Mouse (Mus musculus) forebrain, embryonic 15.5 days (tissue): ENCODE measurements around the gene Prkcz. TPM values are rescaled to one million over a fixed set of nuclear protein-coding genes. Genes with fewer than 3 reads are reported as not detected.

Experiments
- ATAC-seq: fragments of 200-750 bp; cut with Nextera tagmentation; replicated peaks from 2 replicates; pipeline ENCODE4 v1.8.0; 2017; ENCODE audit warnings: mild to moderate bottlenecking, moderate TSS enrichment, moderate library complexity
- H3K27ac ChIP-seq: fragments of 300-500 bp; sonication (generic); replicated peaks from 2 replicates; pipeline ENCODE4 v1.5.1; 2015; ENCODE audit warnings: mild to moderate bottlenecking, inconsistent platforms
- H3K27me3 ChIP-seq: fragments of 300-500 bp; sonication (generic); 2 replicates; pipeline ENCODE4 v1.6.1; 2015; ENCODE audit warnings: inconsistent platforms
- H3K36me3 ChIP-seq: fragments of 300-500 bp; sonication (generic); 2 replicates; pipeline ENCODE4 v1.6.1; 2015; ENCODE audit warnings: mild to moderate bottlenecking, inconsistent platforms
- H3K4me1 ChIP-seq: fragments of 300-500 bp; sonication (generic); 2 replicates; pipeline ENCODE4 v1.6.1; 2015; ENCODE audit warnings: inconsistent platforms
- H3K4me2 ChIP-seq: fragments of 300-500 bp; sonication (generic); replicated peaks from 2 replicates; pipeline ENCODE4 v1.6.1; 2015; ENCODE audit warnings: mild to moderate bottlenecking, inconsistent platforms
- H3K4me3 ChIP-seq: fragments of 300-500 bp; sonication (generic); 2 replicates; pipeline ENCODE4 v1.5.1; 2015; ENCODE audit warnings: mild to moderate bottlenecking, inconsistent platforms
- H3K9ac ChIP-seq: fragments of 300-500 bp; sonication (generic); replicated peaks from 2 replicates; pipeline ENCODE4 v1.6.1; 2015; ENCODE audit warnings: mild to moderate bottlenecking, inconsistent platforms
- H3K9me3 ChIP-seq: fragments of 300-500 bp; sonication (generic); 2 replicates; pipeline ENCODE4 v1.6.1; 2016; ENCODE audit warnings: inconsistent platforms
- WGBS: fragments of 180-500 bp; shearing (Covaris S2); methylation state at CpG from one replicate; pipeline ENCODE4 v1.1.7; 2015; ENCODE audit warnings: mixed read lengths; 5-methylcytosine and 5-hydroxymethylcytosine counted together
- polyA plus RNA-seq: library from polyadenylated mRNA; unstranded; fragments of >200 nt; fragmentation: Nextera tagmentation; extraction: Ambion mirVana; gene quantifications from 2 replicates; pipeline ENCODE4 v1.2.1, GENCODE M21; 2015

Prkcz gene
- polyA plus RNA-seq, 1 experiment from 2014 or later = 69.1 TPM

DNA sequence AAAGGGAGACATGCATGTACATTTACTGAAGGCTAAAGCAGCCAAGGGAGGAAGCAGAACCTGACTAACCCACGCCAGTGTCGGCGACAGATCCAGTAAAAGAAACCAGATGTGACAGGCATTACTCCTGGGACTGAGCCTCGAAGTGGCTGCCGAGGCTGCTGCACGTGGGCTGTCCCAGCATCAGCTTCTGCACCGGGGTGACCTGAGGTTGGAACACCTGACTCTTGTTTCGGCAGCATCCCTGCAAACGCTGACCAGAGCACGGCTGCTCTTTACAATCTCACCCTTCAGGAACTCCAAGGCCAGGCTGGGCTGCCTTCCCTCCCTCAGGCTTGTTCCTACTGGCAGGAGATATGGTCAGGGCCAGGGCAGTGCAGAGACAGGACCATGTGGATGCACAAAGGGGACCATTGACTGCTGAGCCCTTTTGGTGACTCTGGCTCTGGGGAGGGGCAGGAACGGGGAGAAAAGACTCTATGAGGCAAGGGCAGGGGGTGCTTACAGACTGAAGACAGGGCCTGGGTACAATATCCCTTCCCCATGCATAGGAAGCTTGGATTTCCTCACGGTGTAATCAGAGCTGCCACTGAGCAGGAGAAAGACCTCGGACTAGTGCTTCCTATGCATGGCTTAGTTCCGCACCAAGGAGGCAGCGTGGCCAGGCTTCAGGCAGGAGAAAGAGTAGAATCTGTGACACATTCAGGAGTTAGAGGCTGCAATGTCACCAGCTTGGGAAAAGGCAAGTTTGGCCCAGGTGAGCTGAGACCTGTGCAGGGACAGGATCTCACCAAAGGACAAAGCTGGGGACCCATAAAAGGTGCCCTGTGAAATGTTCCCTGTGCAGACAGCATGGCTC, 76.4 kb downstream of the Prkcz start:
- no peaks in the 10 kb centered on the region for H3K27me3 ChIP-seq
- H3K9ac ChIP-seq = no peak overlapping the region
- ATAC-seq = no peak
- no peak overlapping the region for H3K4me3 ChIP-seq
- WGBS = 84% methylated on average over 15 of the region's 15 CpGs
- H3K9me3 ChIP-seq = no peaks in the 10 kb centered on the region
- peaks cover 27% of the 10 kb centered on the region for H3K4me1 ChIP-seq
- no peak overlapping the region for H3K27ac ChIP-seq
- H3K4me2 ChIP-seq = no peak overlapping the region
- no peaks in the 10 kb centered on the region for H3K36me3 ChIP-seq

GRCm38 (mm10) chr4:155283585-155283984, 77.6 kb downstream of the Prkcz start:
- Histone ChIP-seq H3K4me3 (no peak overlapping the region), H3K27me3 (no peaks in the 10 kb centered on the region), H3K4me1 (peaks cover 27% of the 10 kb centered on the region), H3K9me3 (no peaks in the 10 kb centered on the region), H3K9ac (no peak overlapping the region), H3K27ac (peak overlapping the region; percentile 70), H3K36me3 (no peaks in the 10 kb centered on the region), H3K4me2 (no peak overlapping the region)
- WGBS = 79% methylated on average over 9 of the region's 9 CpGs
- ATAC-seq = no peak

DNA sequence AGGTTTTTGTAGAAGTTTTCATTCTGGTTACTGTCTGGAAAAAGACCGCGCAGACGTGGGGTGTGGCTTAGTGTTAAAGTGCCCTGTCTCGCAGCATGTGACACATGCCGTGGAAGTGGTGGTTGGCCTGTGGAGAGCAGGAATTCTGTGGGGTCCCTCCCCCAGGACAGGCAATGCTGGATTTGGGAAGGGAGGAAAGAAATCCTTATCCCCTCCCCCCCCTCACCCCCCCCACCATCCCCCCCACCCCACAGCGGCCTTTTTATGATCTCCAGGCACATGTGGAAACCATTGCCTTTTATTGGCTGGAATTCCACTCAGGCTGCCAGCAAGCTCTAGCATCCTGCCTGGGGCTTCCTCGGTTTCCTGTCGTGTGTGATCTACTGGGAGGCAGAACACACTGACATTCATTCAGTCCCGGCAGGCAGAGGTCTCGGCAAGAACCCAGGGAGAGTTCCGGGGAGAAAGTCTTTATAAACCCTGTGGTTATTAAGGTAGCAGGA, 78.1 kb downstream of the Prkcz start:
- Histone ChIP-seq H3K4me1 (peaks cover 27% of the 10 kb centered on the region), H3K27ac (peak overlapping the region; percentile 70), H3K27me3 (no peaks in the 10 kb centered on the region), H3K36me3 (no peaks in the 10 kb centered on the region), H3K9me3 (no peaks in the 10 kb centered on the region), H3K9ac (no peak overlapping the region), H3K4me3 (no peak overlapping the region), H3K4me2 (no peak overlapping the region)
- no peak for ATAC-seq
- WGBS = 48% methylated on average over 11 of the region's 11 CpGs

DNA sequence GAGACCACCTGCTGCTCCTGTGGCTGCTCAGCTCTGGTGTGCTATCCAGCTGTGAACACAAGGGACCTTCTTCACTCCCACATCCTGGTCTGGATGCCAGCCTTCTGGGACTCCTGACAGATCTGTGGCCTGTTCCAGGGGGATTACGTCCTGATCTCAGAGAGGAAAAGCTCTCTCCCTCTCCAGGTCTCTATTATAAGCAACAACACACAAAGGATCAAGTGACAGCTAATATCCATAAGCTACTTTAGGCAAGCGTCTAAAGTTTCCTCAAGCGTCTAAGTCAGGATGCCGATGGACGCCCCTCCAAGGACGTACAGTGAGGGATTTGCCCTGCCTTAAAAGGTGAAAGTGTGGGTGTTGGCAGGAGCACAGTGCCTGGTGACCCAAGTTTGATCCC, 78.9 kb downstream of the Prkcz start:
- ATAC-seq = no peak
- WGBS = 63% methylated on average over 6 of the region's 6 CpGs
- H3K27ac ChIP-seq = no peak overlapping the region

GRCm38 (mm10) chr4:155281652-155282051, 79.5 kb downstream of the Prkcz start:
- Histone ChIP-seq H3K27me3 (no peaks in the 10 kb centered on the region), H3K36me3 (no peaks in the 10 kb centered on the region), H3K9me3 (no peaks in the 10 kb centered on the region), H3K27ac (no peak overlapping the region), H3K4me1 (peaks cover 27% of the 10 kb centered on the region), H3K4me2 (no peak overlapping the region), H3K4me3 (no peak overlapping the region), H3K9ac (no peak overlapping the region)
- WGBS = 94% methylated on average over 8 of the region's 8 CpGs
- no peak for ATAC-seq

More for the DNA sequence above, 78.9 kb downstream of the Prkcz start:
- Histone ChIP-seq H3K4me1 (peaks cover 27% of the 10 kb centered on the region), H3K4me3 (no peak overlapping the region), H3K27me3 (no peaks in the 10 kb centered on the region), H3K9me3 (no peaks in the 10 kb centered on the region), H3K4me2 (no peak overlapping the region), H3K9ac (no peak overlapping the region), H3K36me3 (no peaks in the 10 kb centered on the region)

GRCm38 (mm10) chr4:155281227-155281626, 79.9 kb downstream of the Prkcz start:
- no peaks in the 10 kb centered on the region for H3K27me3 ChIP-seq
- 92% methylated on average over 2 of the region's 2 CpGs for WGBS

GRCm38 (mm10) chr4:155280768-155281121, 80.4 kb downstream of the Prkcz start:
- no peak overlapping the region for H3K4me2 ChIP-seq
- WGBS = 88% methylated on average over 1 of the region's 1 CpGs
- no peaks in the 10 kb centered on the region for H3K9me3 ChIP-seq
- H3K27ac ChIP-seq = no peak overlapping the region
- H3K9ac ChIP-seq = no peak overlapping the region
- ATAC-seq = no peak
- H3K36me3 ChIP-seq = no peaks in the 10 kb centered on the region
- H3K27me3 ChIP-seq = no peaks in the 10 kb centered on the region
- H3K4me3 ChIP-seq = no peak overlapping the region
- H3K4me1 ChIP-seq = peaks cover 27% of the 10 kb centered on the region

More at GRCm38 (mm10) chr4:155281227-155281626, 79.9 kb downstream of the Prkcz start:
- ATAC-seq = no peak
- Histone ChIP-seq H3K27ac (no peak overlapping the region), H3K36me3 (no peaks in the 10 kb centered on the region), H3K4me3 (no peak overlapping the region), H3K4me2 (no peak overlapping the region), H3K9me3 (no peaks in the 10 kb centered on the region), H3K4me1 (peaks cover 27% of the 10 kb centered on the region), H3K9ac (no peak overlapping the region)

GRCm38 (mm10) chr4:155279926-155280767, 81.0 kb downstream of the Prkcz start:
- no peaks in the 10 kb centered on the region for H3K36me3 ChIP-seq
- no peaks in the 10 kb centered on the region for H3K9me3 ChIP-seq
- no peak overlapping the region for H3K4me3 ChIP-seq
- peaks cover 27% of the 10 kb centered on the region for H3K4me1 ChIP-seq
- H3K27ac ChIP-seq = no peak overlapping the region
- ATAC-seq = 0 out of 2 replicates have a peak, but pooled peaks have one; percentile 35
- WGBS = 68% methylated on average over 16 of the region's 16 CpGs
- no peak overlapping the region for H3K4me2 ChIP-seq
- no peaks in the 10 kb centered on the region for H3K27me3 ChIP-seq
- H3K9ac ChIP-seq = no peak overlapping the region

- Histone ChIP-seq H3K9ac (no peak overlapping the region), H3K4me1 (peaks cover 33% of the 10 kb centered on the region), H3K9me3 (no peaks in the 10 kb centered on the region), H3K27ac (no peak overlapping the region), H3K36me3 (no peaks in the 10 kb centered on the region), H3K27me3 (no peaks in the 10 kb centered on the region), H3K4me2 (no peak overlapping the region), H3K4me3 (no peak overlapping the region)
- no peak for ATAC-seq
- 83% methylated on average over 8 of the region's 8 CpGs for WGBS
Observed at GRCm38 (mm10) chr4:155279054-155279453, 82.1 kb downstream of the Prkcz start.

- Histone ChIP-seq H3K4me2 (no peak overlapping the region), H3K9me3 (no peaks in the 10 kb centered on the region), H3K9ac (no peak overlapping the region), H3K27ac (no peak overlapping the region), H3K27me3 (no peaks in the 10 kb centered on the region), H3K4me3 (no peak overlapping the region), H3K36me3 (no peaks in the 10 kb centered on the region), H3K4me1 (peaks cover 24% of the 10 kb centered on the region)
- whole genome bisulfite sequencing = 67% methylated on average over 6 of the region's 6 CpGs
- ATAC-seq = no peak
Observed at GRCm38 (mm10) chr4:155277963-155278362, 83.2 kb downstream of the Prkcz start.

DNA sequence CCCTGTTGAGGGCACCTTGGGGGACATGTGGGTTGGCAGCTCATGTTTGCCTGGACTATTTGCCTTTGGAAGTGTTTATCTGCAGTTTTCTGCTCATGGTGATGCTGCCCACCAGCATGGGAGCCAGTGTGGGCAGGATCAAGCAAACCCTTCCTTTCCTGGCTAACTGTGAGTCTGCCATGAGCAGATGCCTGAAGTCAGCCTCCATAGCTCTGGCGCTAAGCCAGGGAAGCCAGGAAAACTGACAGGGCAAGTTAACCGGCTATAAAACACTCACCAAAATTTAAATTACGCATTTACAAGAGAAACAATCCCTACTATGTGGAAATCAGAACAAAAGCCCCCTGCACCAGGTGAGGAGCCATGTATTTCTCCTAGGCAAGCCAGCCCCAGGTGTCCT, 86.3 kb downstream of the Prkcz start:
- 48% methylated on average over 3 of the region's 3 CpGs for WGBS
- ATAC-seq = no peak
- Histone ChIP-seq H3K9me3 (no peaks in the 10 kb centered on the region), H3K4me3 (no peak overlapping the region), H3K27me3 (no peaks in the 10 kb centered on the region), H3K27ac (no peak overlapping the region), H3K4me1 (peaks cover 6% of the 10 kb centered on the region), H3K36me3 (peaks cover 14% of the 10 kb centered on the region), H3K9ac (no peak overlapping the region), H3K4me2 (no peak overlapping the region)

- H3K4me3 ChIP-seq = no peak overlapping the region
- H3K36me3 ChIP-seq = peaks cover 14% of the 10 kb centered on the region
- no peak overlapping the region for H3K27ac ChIP-seq
- no peak overlapping the region for H3K4me2 ChIP-seq
- 61% methylated on average over 5 of the region's 5 CpGs for WGBS
- no peaks in the 10 kb centered on the region for H3K27me3 ChIP-seq
- H3K9ac ChIP-seq = no peak overlapping the region
- H3K4me1 ChIP-seq = peaks cover 6% of the 10 kb centered on the region
- no peak for ATAC-seq
- H3K9me3 ChIP-seq = no peaks in the 10 kb centered on the region
Observed at GRCm38 (mm10) chr4:155274451-155274850, 86.7 kb downstream of the Prkcz start.
